Mouse (Mus musculus) macrophage (primary cell): ENCODE measurements around the gene Rpain. TPM values are rescaled to one million over a fixed set of nuclear protein-coding genes. Genes with fewer than 3 reads are reported as not detected.
A peak's percentile ranks its signal among the peaks of the same experiment; 100 is the strongest.

Experiments used
- H3K27ac ChIP-seq: fragments of 350-480 bp; formaldehyde crosslinking; 2 replicates; pipeline ENCODE4 v1.9.0; 2021
- H3K36me3 ChIP-seq: fragments of 350-480 bp; formaldehyde crosslinking; 2 replicates; pipeline ENCODE4 v1.9.0; 2021; ENCODE audit errors: inconsistent target
- H3K4me3 ChIP-seq: fragments of 350-480 bp; formaldehyde crosslinking; 2 replicates; pipeline ENCODE4 v1.9.0; 2021; ENCODE audit errors: inconsistent target
- H3K79me2 ChIP-seq: fragments of 350-480 bp; formaldehyde crosslinking; 2 replicates; pipeline ENCODE4 v1.9.0; 2021; ENCODE audit errors: inconsistent target
- WGBS: methylation state at CpG from one replicate; pipeline ENCODE4 v1.1.7; 2026; ENCODE audit warnings: inconsistent platforms; ENCODE audit not compliant: missing documents; 5-methylcytosine and 5-hydroxymethylcytosine counted together
- polyA plus RNA-seq: library from polyadenylated mRNA; stranded (reverse); fragments of 250-400 nt; gene quantifications from 3 replicates; pipeline ENCODE4 v1.2.4, GENCODE M21; 2018; ENCODE audit warnings: inconsistent platforms

The Rpain gene
- polyA plus RNA-seq, 1 experiment from 2014 or later = 23.6 TPM

DNA sequence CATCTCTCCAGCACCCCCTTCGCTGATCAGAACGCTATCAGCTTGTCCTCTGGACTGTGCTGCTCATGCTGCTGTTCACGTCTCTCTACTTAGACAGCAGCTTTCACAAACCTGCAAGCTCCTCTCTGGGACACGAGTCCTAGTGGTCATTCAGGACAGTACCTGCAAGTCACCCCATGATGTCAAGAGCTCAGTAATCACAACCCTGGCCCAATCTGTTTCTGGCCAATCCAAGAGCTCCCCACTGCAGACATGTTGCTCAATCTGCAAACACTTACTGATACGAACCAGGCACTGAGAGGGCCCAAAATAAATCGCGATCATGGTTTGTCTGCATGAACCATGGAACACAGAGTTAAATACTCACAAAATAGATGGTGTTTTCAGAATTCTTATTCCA, 42.7 kb downstream of the Rpain start:
- Histone ChIP-seq H3K36me3 (peaks cover 58% of the 10 kb centered on the region), H3K4me3 (no peak overlapping the region), H3K27ac (no peak overlapping the region), H3K79me2 (peaks cover 45% of the 10 kb centered on the region)
- WGBS = 98% methylated on average over 7 of the region's 7 CpGs

DNA sequence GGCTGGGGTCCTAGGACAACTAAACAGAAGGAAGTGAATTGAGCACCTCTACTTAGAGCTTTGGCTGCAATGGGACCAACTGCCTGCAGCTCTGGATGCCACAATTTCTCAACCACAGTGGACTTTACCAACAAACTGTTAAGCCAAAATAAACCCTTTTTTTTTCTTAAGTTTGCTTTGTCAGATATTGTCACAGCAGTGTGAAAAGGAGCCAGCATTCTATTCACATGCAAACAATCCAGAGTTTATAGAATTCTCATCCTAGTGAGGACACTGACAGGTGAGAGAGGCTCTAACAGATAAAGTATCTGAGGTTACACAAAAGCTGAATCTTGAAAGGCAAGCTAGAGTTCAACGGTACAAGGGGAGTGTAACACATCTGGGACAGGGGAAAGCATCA, 47.0 kb downstream of the Rpain start:
- H3K27ac ChIP-seq = no peak overlapping the region
- WGBS = 100% methylated on average over 1 of the region's 1 CpGs

DNA sequence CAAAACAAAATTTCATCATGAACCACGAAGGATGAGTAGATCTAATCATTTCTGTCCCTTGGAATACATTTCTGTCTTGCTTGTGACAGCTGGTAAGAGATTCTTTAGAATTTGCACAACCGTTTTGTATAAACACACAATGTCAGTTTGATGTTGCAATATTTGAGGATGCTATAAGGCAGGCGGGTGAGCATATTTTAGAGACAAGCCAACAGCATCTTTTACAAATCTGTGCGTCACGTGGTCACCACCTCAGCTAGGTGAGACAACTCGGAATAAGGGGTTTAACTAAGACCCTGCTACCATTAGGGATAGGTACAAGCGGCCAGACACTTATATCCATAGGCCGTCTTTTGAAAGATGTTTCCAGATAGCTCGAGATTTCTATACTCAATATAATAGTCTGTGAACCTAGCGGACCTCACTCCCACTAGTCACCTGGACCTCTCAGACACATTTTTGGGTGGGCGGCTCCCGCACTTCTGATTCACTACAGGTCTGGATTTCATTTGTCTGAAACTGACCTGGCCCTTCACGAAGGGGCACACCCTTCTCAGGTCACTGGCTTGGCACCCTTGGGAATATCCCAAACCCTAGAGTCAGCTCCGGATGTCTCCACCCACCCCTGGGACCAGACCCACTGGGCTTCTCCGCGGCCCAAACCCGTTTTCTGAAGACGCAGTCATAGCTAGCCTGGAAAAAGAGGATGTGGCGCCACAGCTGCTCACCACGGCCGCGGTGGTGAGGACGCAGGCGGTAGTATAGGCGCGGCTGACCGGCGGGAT, 48.6 kb downstream of the Rpain start:
- Histone ChIP-seq H3K4me3 (peak overlapping the region; percentile 99), H3K27ac (peak overlapping the region; percentile 79), H3K36me3 (peaks cover 16% of the 10 kb centered on the region; the same call in 1 of the 2 replicates), H3K79me2 (peaks cover 93% of the 10 kb centered on the region)
- 4% methylated on average over 28 of the region's 28 CpGs for WGBS

More for the DNA sequence above, 47.0 kb downstream of the Rpain start:
- H3K36me3 ChIP-seq = peaks cover 29% of the 10 kb centered on the region; the same call in 1 of the 2 replicates
- peaks cover 81% of the 10 kb centered on the region for H3K79me2 ChIP-seq
- H3K4me3 ChIP-seq = no peak overlapping the region

DNA sequence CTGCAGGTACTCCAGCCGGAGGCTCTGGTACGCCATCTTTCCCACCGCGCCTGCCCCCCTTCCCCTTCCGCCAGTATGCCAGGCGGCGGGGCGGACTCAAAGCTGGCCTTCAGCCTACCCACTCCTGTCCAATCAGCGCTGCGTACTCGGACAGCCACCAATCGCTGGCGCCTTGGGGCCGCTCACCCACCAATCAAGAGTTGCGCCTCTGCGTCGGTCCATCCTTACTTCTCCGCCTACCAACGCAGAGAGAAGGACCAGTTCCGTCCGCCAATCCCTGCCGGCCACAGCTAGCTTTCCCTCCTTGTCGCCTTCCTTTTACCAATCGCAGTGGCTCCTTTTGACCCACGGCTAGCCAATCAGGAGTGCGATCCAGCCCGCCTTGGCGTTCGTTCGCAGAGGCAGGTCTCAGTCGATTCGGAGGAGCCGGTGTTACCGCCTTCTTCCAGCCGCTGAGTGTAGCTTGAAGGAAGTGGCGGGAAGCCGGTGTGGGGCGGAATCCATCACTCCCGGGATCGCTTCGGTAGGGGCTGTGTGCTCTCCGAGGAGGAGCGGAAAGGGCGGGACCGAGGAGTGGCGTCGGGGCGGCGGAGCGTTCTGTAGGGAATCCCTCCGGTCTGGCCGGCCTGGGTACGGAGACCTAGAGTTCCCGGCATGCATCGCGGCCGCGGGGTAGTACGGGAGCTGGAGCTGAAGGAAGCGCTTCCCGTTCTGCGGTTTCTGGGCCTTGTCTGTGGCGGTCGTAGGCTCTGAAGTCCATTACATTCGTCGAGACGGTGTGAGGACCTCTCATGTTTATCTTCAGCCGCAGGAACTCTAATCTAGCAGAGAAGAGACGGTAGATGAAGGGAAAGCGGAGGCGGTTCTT, 49.4 kb downstream of the Rpain start, which contains the start of the genes Mis12 and Derl2:
Mis12 (plus strand) TSS at position 411 of the 868 bp plus-strand sequence.
Derl2 (minus strand) TSS at position 641 of the 868 bp plus-strand sequence.
- H3K79me2 ChIP-seq = peaks cover 93% of the 10 kb centered on the region
- H3K36me3 ChIP-seq = peaks cover 12% of the 10 kb centered on the region; the same call in 1 of the 2 replicates
- peak within 1 kb of the TSS; percentile 79 for H3K27ac ChIP-seq
- WGBS = under 1% methylated on average over 70 of the region's 71 CpGs
- H3K4me3 ChIP-seq = peak within 1 kb of the TSS; percentile 99

Other genes with a start within 250 kb of the Rpain start
- gene Zfp3, start 206.0 kb upstream of the Rpain start, polyA plus RNA-seq = 3.6 to 4.3 TPM (median 3.6 TPM) in 3 replicates
- 1.2 to 5.3 TPM (median 2.4 TPM) in 3 replicates for gene Scimp, start 157.6 kb upstream of the Rpain start, polyA plus RNA-seq
- 27.9 to 38.0 TPM (median 32.0 TPM) in 3 replicates for gene Rabep1, start 125.4 kb upstream of the Rpain start, polyA plus RNA-seq
- gene Nup88, start 240 bp upstream of the Rpain start, polyA plus RNA-seq = 50.2 to 90.1 TPM (median 51.7 TPM) in 3 replicates
- 71.5 to 186 TPM (median 95.5 TPM) in 3 replicates for gene C1qbp, start 12.8 kb downstream of the Rpain start, polyA plus RNA-seq
- gene Dhx33, start 34.2 kb downstream of the Rpain start, polyA plus RNA-seq = 9.2 to 12.2 TPM (median 9.6 TPM) in 3 replicates
- 24.4 to 31.1 TPM (median 27.7 TPM) in 3 replicates for gene Mis12, start 49.4 kb downstream of the Rpain start, polyA plus RNA-seq
- 66.1 to 80.1 TPM (median 76.8 TPM) in 3 replicates for gene Derl2, start 49.6 kb downstream of the Rpain start, polyA plus RNA-seq
- not detected in 3 replicates for gene 6330403K07Rik, start 63.3 kb downstream of the Rpain start, polyA plus RNA-seq
- 1.5 to 2.5 TPM (median 2.0 TPM) in 3 replicates for gene Nlrp1a, start 174.5 kb downstream of the Rpain start, polyA plus RNA-seq